Mouse (Mus musculus): ENCODE data around the gene Haus8.
"Not testable (repeated sequence)": the region's sequence is repeated elsewhere in the genome, so short reads cannot be mapped to it uniquely, and the experiment has no call there.

Gene Haus8

DNA sequence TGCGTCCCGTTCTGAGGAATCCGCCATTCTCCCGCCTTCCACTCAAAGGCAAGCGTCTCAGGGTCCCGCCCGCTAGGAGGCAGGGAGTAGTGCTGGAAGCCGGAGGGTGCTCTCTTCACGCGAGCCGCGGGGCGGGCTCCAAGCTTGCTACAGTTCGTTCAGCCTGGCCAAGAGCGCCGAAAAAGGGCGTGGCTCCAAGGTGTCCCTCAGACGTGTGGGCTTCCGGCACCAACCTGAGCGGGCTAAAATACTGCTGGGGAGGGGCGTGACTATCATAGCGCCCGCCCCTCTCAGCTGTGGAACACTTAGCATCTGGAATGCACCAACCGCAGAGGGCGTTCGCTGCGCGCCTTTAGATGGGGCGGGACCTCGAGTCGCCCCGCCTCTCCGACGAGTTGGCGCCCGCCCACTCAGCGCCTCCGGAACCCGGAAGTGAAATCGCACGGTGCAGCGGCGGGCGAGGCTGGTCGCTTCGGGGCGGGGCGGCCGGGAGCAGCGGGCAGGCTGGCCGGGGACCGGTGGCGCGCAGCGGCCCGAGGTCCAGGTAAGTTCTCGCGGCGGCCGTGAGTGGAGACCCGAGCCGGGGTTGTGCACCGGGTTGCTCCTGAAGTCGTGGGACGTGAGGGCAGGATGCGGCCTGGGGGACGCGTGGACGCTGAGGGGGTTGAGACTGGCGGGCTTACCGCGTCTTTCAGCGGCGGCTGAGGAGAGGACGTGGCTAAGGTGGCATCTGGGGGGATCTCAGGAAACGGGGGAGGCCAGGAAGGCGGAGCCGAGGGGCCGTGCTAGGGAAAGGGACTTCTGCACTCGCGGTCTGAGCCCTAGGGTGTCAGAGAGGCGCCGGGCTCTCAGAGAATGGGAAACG is at the start of gene Haus8, which contains the start of gene Myo9b:
Gene Haus8, minus strand, starts transcription at position 649 of the 865 bp plus-strand sequence.
Gene Myo9b, plus strand, starts transcription at position 429 of the 865 bp plus-strand sequence.
- peak; percentile 97 to 99 for DNase-seq (ENCODE audit: low spot score in 2 of 2)

DNA sequence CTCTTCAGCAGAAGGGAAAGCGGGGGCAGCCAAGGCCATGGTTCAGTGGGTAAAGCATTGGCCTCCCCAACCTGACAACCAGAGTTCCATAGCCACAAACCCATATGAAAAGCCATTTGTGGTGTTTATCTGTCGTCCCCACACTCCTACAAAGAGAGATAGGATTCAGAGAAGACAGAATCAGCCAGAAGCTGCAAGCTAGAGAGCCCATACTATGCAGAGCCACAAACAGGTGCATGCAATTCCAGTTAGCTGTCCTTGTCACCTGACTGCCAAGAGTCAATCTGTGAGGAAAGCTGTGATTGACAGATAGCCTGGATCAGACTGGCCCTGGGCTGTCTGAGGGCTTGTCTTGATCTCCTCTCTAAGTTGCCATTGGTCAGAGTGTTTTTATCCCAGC is 47.0 kb upstream of the Haus8 start:
- DNase-seq (ENCODE audit: low spot score in 2 of 2): not testable (repeated sequence)

DNA sequence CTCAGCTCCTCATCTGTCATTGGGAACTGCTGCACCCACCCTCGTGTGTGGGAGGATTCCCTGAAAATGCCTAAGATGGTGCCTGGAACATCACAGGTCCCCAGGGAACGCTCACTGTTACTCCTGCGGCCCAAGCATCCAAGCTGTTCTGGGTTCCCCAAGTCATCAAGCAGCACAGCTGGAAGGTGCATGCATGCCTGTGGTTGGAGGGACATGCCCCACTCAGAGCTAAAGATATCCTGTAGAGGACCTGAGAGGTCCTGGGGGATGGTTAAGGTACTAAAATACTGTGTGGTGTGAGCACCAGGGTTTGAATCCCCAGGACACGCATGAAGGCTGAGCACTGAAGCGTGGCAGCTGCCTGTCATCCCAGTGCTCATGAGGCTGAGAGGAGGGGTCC is 45.9 kb upstream of the Haus8 start:
- not testable (repeated sequence) for DNase-seq (ENCODE audit: low spot score in 2 of 2)

DNA sequence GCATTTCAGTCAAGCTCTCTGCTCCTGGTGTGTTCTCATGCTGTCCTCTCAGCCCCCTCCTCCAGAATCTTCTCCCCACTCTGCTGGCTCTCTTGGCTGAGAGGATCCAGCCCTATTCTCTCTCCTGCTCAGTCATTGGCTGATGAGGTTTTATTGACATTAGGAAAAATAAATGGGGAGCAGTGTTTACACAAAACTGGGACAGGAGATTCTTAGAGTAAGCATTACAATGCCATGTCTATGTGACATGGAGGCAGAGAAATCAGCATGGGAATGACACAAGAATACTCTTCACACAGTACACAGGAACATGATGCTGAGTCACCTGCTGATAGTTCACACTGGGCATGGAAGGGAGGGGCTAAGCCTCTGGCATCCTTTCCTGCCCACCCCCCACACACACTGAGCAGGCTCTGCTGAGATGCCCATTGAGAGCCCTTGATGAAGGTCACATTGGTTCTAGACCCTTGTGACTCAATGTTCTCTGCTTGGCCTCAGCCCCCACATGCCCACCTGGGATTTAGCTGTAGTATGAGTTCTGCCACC is 43.8 kb upstream of the Haus8 start:
- DNase-seq (ENCODE audit: low spot score in 2 of 2): no peak

DNA sequence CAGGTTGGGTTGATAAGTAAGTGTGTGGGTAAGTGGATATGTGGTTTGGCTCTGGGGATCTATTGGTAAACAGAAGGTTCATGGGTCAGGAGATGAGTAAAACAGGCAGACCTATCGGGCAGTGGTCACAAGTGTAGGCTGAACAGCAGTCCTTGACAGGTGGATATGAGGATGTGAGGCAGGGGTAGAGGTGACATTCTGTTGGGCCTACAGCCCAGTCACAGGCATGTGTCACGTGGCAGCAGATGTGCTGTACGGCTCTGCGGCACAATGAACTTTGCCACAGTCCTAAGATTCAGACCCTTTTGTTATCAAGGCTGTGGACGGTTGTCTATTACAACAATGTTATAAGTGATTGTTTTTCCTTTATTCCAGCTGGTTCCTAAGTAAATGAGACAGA is 43.2 kb upstream of the Haus8 start:
- DNase-seq (ENCODE audit: low spot score in 2 of 2): no peak

DNA sequence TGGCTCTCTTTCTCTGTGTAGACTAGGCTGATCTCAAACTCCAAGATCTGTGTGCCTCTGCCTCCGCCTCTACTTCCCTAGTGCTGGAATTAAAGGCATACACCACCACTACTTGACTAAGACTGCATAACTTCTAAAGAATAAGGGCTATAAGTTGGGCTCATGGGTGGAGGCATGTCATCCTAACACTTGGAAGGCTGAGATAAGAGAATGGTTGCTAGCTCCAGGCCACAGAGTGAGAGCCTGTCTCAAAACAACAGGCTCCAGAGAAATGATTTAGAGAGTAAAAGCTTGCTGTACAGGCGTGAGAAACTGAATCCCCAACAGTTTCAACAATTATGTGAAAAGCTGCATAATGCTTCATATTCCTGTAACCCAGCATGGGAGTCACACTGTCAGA is 41.2 kb upstream of the Haus8 start:
- no peak for DNase-seq (ENCODE audit: low spot score in 2 of 2)

DNA sequence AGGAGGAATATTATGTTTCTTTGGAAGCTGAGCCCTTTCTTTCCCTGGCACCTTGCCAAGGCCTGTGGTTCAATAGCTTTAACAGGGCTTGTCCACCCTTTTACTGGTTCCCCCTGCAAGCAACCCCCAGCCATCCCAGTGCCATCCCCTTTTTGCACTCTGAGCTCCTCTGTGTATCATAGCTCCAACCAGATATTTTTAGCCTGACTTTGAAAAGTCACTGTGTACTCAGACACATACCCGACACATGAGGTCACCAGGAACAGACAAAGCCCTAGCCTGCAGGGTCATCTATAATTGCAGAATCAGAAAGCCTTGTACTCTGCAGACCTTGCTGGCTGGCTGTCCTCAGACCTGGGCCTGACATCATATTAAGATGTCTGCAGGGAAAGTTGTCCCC is 40.0 kb upstream of the Haus8 start:
- DNase-seq (ENCODE audit: low spot score in 2 of 2): no peak

DNA sequence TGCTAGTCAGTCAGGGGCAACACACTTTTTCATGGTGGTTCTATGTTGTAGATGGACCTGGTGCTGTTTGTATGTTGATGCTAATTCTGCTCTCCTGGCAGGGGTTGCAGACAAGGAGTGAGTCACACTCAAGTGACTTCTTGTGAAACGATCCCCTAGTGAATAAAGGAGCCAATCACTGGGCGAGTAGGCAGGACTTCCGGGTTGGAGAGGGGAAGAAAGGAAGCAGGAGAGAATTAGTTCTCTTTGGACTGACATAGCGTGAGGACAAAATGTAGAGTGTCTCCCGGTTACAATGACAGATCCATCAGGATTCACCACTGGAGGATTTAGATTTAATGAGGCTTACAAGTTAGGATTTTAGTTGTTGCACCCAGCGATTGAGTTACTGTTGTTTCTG is 37.7 kb upstream of the Haus8 start:
- DNase-seq (ENCODE audit: low spot score in 2 of 2): no peak

DNA sequence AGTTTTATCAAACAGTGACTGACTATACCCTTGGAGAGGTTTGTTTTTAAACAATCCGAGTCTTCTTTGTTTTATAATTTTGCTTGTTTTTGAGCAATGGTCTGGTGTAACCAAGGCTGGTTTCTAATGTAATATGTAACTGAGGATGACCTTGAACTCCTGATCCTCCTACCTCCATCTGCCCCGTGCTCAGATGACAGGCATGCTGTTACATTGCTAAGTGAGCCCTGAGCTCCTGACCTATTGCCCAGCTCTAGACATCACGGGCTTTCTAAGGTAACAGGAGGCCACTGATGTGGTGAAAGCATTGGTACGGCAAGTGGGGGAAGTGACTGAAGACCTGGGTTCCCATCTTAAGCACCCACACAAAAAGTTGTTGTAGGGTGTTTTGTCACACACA is 35.2 kb upstream of the Haus8 start:
- no peak for DNase-seq (ENCODE audit: low spot score in 2 of 2)

DNA sequence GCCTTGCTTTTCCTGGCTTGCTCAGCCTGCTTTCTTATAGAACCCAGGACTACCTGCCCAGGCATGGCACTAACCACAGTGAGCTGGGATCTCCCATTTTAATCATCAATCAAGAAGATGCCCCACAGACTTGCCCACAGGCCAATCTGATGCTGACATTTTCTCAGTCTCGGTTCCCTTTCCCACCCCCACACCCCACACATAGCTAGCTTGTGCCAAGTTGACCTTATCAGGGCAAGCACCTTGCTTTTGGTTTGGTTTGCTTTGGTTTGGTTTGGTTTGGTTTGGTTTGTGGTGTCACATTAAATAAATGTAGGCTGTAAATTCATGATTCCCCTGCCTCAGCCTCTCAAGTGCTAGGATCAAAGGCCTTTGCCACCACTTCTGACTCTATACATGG is 34.6 kb upstream of the Haus8 start:
- no peak for DNase-seq (ENCODE audit: low spot score in 2 of 2)

DNA sequence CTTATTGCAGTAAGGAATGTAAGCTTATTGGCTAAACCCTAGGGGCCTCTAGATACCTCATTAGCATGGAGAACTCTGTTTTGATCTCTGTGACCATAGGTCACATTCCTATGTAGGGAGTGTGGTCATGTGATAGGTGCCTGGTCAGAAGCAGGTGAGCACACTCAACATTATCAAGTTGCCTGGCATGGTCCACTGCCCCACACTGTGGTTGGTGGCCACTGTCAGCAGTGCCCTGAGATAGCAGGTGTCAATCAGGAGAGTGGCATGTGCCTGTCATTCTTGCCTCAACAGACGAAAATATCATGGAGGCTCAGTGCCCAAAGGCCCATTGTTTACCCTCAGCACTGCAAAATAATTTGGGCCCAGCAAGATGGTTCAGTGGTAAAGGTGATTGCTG is 33.3 kb upstream of the Haus8 start:
- no peak for DNase-seq (ENCODE audit: low spot score in 2 of 2)

DNA sequence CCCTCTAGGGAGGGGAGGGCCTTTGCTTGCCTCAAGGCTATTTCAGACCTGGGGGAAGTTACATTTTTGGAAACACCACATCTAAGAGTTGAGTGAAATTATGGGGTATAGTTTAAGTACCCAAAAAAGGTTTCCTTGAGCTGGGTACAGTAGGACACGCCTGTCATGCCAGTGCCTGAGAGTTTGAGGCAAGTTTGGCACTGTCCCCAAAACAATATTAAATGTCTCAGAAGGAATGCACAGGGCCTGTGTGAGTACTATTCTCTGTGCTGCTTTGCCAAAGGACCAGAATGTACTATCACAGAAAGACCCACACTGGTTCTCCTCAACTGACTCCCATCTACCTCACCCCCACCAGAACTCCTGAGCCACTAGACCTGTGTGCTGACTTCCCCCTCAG is 30.9 kb upstream of the Haus8 start:
- no peak for DNase-seq (ENCODE audit: low spot score in 2 of 2)

DNA sequence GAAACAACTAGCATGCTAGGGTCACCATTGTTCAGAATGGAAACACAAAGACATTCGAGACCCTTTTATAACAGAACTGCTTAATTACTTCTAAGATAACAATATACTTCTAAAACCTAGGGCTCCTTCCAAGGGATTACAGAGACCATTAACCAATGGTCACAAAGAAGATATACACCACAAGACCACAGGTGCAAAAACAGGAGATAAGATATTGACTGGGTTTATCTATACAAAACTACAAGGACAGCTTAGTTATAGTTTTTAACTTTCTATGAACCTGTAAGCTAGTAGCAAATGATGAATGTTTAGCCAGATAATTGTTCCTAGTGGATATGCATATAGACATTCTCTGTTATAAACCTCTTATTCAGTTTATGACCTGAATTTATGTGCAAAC is 30.1 kb upstream of the Haus8 start:
- no peak for DNase-seq (ENCODE audit: low spot score in 2 of 2)

DNA sequence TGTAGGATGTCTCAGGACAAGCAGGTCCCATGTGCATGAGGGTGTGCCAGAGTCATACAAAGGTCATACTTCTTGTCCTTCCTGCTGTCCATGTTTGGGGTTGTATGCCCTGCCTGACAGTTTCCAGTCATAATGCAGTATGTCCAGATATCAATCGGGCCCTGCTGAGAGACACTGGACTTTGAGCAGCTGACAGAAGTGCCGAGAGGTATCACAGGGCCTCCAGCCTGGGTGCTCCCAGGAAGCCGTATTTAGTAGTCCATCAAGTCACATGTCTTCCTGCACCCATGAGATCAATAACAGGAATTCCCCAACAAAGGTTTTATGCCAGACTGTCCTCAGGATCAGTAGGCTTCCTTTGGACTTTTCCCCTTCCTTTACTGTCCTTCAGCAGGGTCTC is 27.0 kb upstream of the Haus8 start:
- no peak for DNase-seq (ENCODE audit: low spot score in 2 of 2)

DNA sequence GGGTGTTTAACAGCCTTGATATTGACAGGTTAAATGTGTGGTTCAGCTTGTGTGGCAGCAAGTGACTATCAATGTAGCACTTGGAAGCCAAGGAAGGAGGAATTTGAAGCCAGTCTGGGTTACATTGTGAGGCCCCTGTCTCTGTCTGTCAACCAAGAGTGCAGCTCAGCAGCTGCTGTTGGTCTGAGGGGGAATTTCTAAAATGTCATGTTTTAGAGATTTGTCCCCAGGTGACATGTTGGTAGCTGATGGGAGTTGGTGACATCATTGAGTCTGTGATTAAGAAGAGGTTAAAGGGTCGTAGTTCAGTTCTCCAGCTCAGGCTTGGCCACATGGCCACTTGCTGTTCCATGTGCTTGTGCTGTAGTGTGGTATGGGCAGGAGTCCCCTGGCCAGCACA is 24.7 kb upstream of the Haus8 start:
- DNase-seq (ENCODE audit: low spot score in 2 of 2): no peak

DNA sequence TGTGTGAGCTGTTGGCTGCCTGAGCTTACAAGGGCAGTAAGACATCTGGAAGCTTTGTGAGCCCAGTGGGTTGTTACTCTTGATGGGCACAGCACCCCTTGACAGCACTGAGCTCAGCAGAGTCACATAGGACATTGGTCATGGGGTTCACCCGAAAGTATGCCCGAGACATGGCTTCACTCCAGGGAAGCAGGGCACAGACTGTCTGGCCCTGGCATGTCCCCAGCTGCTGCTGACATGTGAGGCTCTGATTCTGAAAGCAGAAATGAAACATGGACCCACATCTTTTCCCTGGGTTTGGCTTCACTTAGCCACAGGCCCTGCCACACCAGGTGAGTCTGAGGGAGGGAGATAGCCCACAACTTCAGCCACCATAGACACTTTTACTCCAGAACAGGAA is 24.1 kb upstream of the Haus8 start:
- DNase-seq (ENCODE audit: low spot score in 2 of 2): no peak

DNA sequence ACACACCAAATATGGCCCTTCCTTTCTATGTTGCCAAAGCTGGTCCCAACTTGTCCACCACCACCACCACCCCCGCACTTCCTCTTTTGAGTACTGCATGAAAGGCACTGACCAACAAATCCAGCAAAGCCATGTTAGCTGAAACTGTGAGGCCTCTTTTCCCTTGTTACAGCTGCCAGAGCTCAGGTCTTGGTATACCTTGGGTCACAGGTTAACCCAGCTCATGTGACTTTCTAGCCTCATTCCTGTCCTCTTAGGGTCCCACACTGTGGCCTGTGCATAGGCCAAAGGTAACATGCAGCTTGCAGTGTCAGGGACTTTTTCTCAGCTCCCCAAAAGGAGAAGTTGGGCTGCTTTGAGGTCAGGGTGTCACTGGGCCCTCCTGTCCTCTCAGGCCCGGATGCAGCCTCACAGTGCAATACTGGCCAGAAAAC is 23.5 kb upstream of the Haus8 start:
- no peak for DNase-seq (ENCODE audit: low spot score in 2 of 2)

DNA sequence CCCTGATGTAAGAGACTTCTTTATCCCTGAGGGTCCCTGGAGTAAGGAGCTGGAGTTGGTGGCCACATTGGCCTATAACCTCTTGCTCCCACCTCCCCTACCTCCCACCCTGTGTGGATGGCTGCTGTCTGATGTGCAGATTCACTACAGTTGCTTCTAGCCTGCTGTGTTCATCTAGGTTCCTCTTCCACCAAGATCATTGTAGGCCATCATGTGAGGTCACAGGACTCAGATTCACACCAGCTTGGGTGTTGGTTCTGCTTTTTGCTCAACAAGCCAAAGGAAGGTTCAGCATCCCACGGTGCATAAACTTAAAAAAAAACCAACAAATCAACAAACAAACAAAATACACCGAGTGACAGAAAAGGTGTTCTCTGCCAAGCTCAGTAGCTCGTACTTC is 21.2 kb upstream of the Haus8 start:
- DNase-seq (ENCODE audit: low spot score in 2 of 2): not testable (repeated sequence)

DNA sequence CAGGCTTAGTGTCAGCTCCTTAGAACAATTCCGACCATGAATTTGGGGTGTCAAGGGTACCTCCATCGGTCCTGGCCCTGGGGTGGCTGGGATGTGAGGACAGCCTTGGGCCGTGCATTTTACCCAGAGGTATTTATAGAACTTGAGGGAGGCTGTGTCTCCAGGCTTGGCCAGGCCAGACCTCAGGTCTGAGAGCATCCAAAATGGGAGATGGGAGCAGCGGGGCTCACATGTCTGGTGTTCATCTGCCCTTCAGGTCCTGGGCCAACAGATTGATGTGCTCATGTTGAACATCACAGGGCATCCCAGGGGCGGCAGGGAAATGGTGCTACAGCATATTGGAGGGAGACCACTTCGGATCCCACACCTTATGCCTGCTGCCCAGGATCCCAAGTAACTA is 18.6 kb upstream of the Haus8 start:
- no peak for DNase-seq (ENCODE audit: low spot score in 2 of 2)

DNA sequence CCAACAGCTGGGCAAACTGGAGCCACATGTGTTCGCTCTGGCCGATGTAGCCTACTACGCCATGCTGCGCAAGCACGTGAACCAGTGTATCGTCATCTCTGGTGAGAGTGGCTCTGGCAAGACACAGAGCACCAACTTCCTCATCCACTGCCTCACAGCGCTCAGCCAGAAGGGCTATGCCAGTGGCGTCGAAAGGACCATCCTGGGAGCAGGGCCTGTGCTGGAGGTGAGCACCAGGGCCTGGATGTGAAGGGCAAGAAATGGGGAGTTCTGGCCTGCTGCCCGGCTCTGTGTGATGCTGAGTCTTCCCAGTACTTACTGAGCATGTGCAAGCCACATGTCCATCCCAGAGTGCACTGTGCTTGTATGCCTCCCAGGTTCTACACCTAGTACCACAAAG is 18.2 kb upstream of the Haus8 start:
- no peak for DNase-seq (ENCODE audit: low spot score in 2 of 2)

DNA sequence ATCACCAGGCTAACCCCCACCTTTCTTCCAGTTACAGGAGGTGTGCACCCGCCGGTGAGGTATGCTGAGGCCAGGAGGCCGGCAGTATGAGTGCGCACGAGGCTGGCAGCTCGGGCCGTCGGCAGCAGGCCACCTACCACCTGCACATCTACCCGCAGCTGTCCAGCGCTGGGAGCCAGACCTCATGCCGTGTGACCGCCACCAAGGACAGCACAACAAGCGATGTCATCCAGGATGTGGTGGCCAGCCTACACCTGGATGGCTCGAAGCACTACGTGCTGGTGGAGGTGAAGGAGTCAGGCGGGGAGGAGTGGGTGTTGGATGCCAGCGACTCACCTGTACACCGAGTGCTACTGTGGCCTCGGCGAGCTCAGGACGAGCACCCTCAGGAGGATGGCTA is 17.5 kb upstream of the Haus8 start:
- no peak for DNase-seq (ENCODE audit: low spot score in 2 of 2)

DNA sequence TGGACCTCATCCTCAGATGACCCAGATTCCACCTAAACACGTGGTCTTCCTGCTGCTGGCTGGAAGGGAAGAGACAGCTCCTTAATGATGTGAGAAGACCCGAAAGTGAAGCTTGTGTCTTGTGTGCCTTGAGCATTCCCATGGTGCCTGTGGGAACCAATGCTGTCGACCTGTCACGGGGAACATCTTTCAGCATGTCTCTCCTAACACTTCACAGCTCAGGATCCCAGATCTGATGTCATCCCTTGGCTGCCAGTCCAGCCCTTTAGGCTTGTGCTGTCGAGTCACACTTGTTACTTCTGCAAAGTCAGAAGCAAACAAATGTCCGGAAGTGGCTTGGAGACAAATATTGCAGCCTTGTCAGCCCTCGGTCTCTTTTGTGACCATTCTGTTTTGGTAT is 16.4 kb upstream of the Haus8 start:
- no peak for DNase-seq (ENCODE audit: low spot score in 2 of 2)

DNA sequence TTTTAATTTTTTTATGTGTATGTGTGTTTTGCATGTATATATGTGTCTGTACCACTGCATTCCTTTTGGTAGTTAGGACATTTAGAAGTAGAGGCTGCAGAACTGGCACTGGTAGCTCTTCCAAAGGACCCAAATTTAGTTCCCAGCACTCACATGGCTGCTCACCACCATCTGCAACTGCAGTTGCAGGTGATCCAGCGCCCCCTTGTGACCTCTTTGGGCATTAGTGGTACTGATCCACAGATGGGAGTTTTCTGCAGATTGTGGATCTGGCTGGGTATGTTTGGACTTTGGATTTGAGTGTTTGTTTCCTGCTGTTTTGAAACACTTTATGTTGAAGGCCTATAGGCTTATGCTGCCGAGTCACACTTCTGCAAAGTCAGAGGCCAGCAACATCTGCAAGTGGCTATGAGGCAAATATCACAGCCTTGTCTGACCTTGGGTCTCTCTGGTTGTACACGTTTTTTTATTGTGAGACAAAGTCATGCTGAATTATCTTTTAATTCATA is 15.8 kb upstream of the Haus8 start:
- no peak for DNase-seq (ENCODE audit: low spot score in 2 of 2)

All from right cerebral cortex, postnatal 10 days (tissue).